Mouse (Mus musculus) midbrain, embryonic 12.5 days (tissue): ENCODE data around the gene Lypd6b. TPM values are rescaled to one million over a fixed set of nuclear protein-coding genes. Genes with fewer than 3 reads are reported as not detected.

Experiments
- ATAC-seq: fragments of 200-750 bp; cut with Nextera tagmentation; 2 replicates; pipeline ENCODE4 v1.8.0; 2017; ENCODE audit warnings: low read depth, moderate TSS enrichment, moderate library complexity; ENCODE audit not compliant: low FRiP score
- H3K27ac ChIP-seq: fragments of 300-500 bp; sonication (generic); replicated peaks from 2 replicates; pipeline ENCODE4 v1.5.1; 2016; ENCODE audit warnings: mild to moderate bottlenecking
- H3K27me3 ChIP-seq: fragments of 300-500 bp; sonication (generic); 2 replicates; pipeline ENCODE4 v1.6.1; 2016; ENCODE audit warnings: mild to moderate bottlenecking
- H3K36me3 ChIP-seq: fragments of 300-500 bp; sonication (generic); 2 replicates; pipeline ENCODE4 v1.6.1; 2016
- H3K4me1 ChIP-seq: fragments of 300-500 bp; sonication (generic); 2 replicates; pipeline ENCODE4 v1.6.1; 2016
- H3K4me2 ChIP-seq: fragments of 300-500 bp; sonication (generic); replicated peaks from 2 replicates; pipeline ENCODE4 v1.6.1; 2016; ENCODE audit warnings: mild to moderate bottlenecking, moderate library complexity
- H3K4me3 ChIP-seq: fragments of 300-500 bp; sonication (generic); 2 replicates; pipeline ENCODE4 v1.5.1; 2016; ENCODE audit warnings: mild to moderate bottlenecking
- H3K9ac ChIP-seq: fragments of 300-500 bp; sonication (generic); replicated peaks from 2 replicates; pipeline ENCODE4 v1.6.1; 2016; ENCODE audit warnings: mild to moderate bottlenecking, moderate library complexity
- H3K9me3 ChIP-seq: fragments of 300-500 bp; sonication (generic); 2 replicates; pipeline ENCODE4 v1.6.1; 2016; ENCODE audit warnings: mild to moderate bottlenecking
- WGBS: fragments of 180-500 bp; shearing (Covaris S2); methylation state at CpG from one replicate; pipeline ENCODE4 v1.1.7; 2016; 5-methylcytosine and 5-hydroxymethylcytosine counted together
- polyA plus RNA-seq: library from polyadenylated mRNA; unstranded; fragments of >200 nt; fragmentation: Nextera tagmentation; extraction: Ambion mirVana; gene quantifications from 2 replicates; pipeline ENCODE4 v1.2.1, GENCODE M21; 2016

Lypd6b gene
- polyA plus RNA-seq, 1 experiment from 2014 or later: 0.89 TPM

GRCm38 (mm10) chr2:49774180-49774579, 13.3 kb upstream of the Lypd6b start:
- peaks cover 37% of the 10 kb centered on the region for H3K36me3 ChIP-seq
- H3K4me1 ChIP-seq: 0 out of 2 replicates have a peak, but pooled peaks cover 5% of the 10 kb centered on the region
- no peaks in the 10 kb centered on the region for H3K9me3 ChIP-seq
- H3K4me3 ChIP-seq: no peak overlapping the region
- H3K9ac ChIP-seq: no peak overlapping the region
- no peak overlapping the region for H3K4me2 ChIP-seq
- no peaks in the 10 kb centered on the region for H3K27me3 ChIP-seq
- H3K27ac ChIP-seq: no peak overlapping the region
- ATAC-seq: no peak

- no peaks in the 10 kb centered on the region for H3K9me3 ChIP-seq
- H3K9ac ChIP-seq: no peak overlapping the region
- no peaks in the 10 kb centered on the region for H3K27me3 ChIP-seq
- no peak for ATAC-seq
- no peak overlapping the region for H3K4me3 ChIP-seq
- H3K27ac ChIP-seq: no peak overlapping the region
- peaks cover 27% of the 10 kb centered on the region; the same call in 1 of the 2 replicates for H3K36me3 ChIP-seq
- H3K4me2 ChIP-seq: no peak overlapping the region
- 0 out of 2 replicates have a peak, but pooled peaks cover 5% of the 10 kb centered on the region for H3K4me1 ChIP-seq
- 93% methylated on average over 4 of the region's 4 CpGs for WGBS
Measured at GRCm38 (mm10) chr2:49775187-49775586, 12.3 kb upstream of the Lypd6b start.

- H3K4me3 ChIP-seq: no peak overlapping the region
- H3K4me1 ChIP-seq: 0 out of 2 replicates have a peak, but pooled peaks cover 5% of the 10 kb centered on the region
- H3K27ac ChIP-seq: no peak overlapping the region
- H3K9me3 ChIP-seq: no peaks in the 10 kb centered on the region
- ATAC-seq: no peak
- peaks cover 21% of the 10 kb centered on the region; the same call in 1 of the 2 replicates for H3K36me3 ChIP-seq
- H3K27me3 ChIP-seq: no peaks in the 10 kb centered on the region
- H3K4me2 ChIP-seq: no peak overlapping the region
- no peak overlapping the region for H3K9ac ChIP-seq
Measured at GRCm38 (mm10) chr2:49775735-49776134, 11.8 kb upstream of the Lypd6b start.

- no peak for ATAC-seq
- Histone ChIP-seq H3K4me3 (no peak overlapping the region), H3K9ac (no peak overlapping the region), H3K27ac (no peak overlapping the region), H3K4me1 (0 out of 2 replicates have a peak, but pooled peaks cover 5% of the 10 kb centered on the region), H3K9me3 (no peaks in the 10 kb centered on the region), H3K4me2 (no peak overlapping the region), H3K36me3 (peaks cover 15% of the 10 kb centered on the region; the same call in 1 of the 2 replicates), H3K27me3 (no peaks in the 10 kb centered on the region)
- WGBS: 85% methylated on average over 4 of the region's 4 CpGs
Measured at GRCm38 (mm10) chr2:49776407-49776806, 11.1 kb upstream of the Lypd6b start.

GRCm38 (mm10) chr2:49788051-49788418, 547 bp downstream of the Lypd6b start:
- ATAC-seq: peak; percentile 54
- 2% methylated on average over 14 of the region's 14 CpGs for WGBS

GRCm38 (mm10) chr2:49788643-49789042, 1.2 kb downstream of the Lypd6b start:
- Histone ChIP-seq H3K4me1 (peaks cover 9% of the 10 kb centered on the region; the same call in 1 of the 2 replicates), H3K27ac (no peak overlapping the region), H3K27me3 (peaks cover 53% of the 10 kb centered on the region), H3K9me3 (no peaks in the 10 kb centered on the region), H3K4me2 (no peak overlapping the region), H3K9ac (no peak overlapping the region), H3K36me3 (no peaks in the 10 kb centered on the region), H3K4me3 (no peak overlapping the region)
- 22% methylated on average over 2 of the region's 3 CpGs for WGBS
- no peak for ATAC-seq

More at GRCm38 (mm10) chr2:49788051-49788418, 547 bp downstream of the Lypd6b start:
- Histone ChIP-seq H3K27me3 (peaks cover 53% of the 10 kb centered on the region), H3K4me1 (peaks cover 9% of the 10 kb centered on the region; the same call in 1 of the 2 replicates), H3K36me3 (no peaks in the 10 kb centered on the region), H3K9ac (peak overlapping the region; percentile 71), H3K27ac (no peak overlapping the region), H3K9me3 (no peaks in the 10 kb centered on the region), H3K4me3 (peak overlapping the region; percentile 70), H3K4me2 (peak overlapping the region; percentile 99)

- no peak for ATAC-seq
- 73% methylated on average over 6 of the region's 6 CpGs for WGBS
Measured at GRCm38 (mm10) chr2:49789078-49789477, 1.6 kb downstream of the Lypd6b start.

GRCm38 (mm10) chr2:49789504-49789903, 2.0 kb downstream of the Lypd6b start:
- Histone ChIP-seq H3K9ac (no peak overlapping the region), H3K27ac (no peak overlapping the region), H3K27me3 (peaks cover 53% of the 10 kb centered on the region), H3K36me3 (no peaks in the 10 kb centered on the region), H3K4me2 (no peak overlapping the region), H3K4me3 (no peak overlapping the region), H3K4me1 (peaks cover 9% of the 10 kb centered on the region; the same call in 1 of the 2 replicates), H3K9me3 (no peaks in the 10 kb centered on the region)
- ATAC-seq: no peak
- 90% methylated on average over 5 of the region's 5 CpGs for WGBS

More at GRCm38 (mm10) chr2:49789078-49789477, 1.6 kb downstream of the Lypd6b start:
- Histone ChIP-seq H3K4me1 (peaks cover 9% of the 10 kb centered on the region; the same call in 1 of the 2 replicates), H3K27ac (no peak overlapping the region), H3K9ac (no peak overlapping the region), H3K27me3 (peaks cover 53% of the 10 kb centered on the region), H3K36me3 (no peaks in the 10 kb centered on the region), H3K4me3 (no peak overlapping the region), H3K4me2 (no peak overlapping the region), H3K9me3 (no peaks in the 10 kb centered on the region)

- no peak overlapping the region for H3K9ac ChIP-seq
- H3K27ac ChIP-seq: no peak overlapping the region
- H3K27me3 ChIP-seq: no peaks in the 10 kb centered on the region
- H3K4me1 ChIP-seq: no peaks in the 10 kb centered on the region
- no peak overlapping the region for H3K4me2 ChIP-seq
- no peaks in the 10 kb centered on the region for H3K36me3 ChIP-seq
- H3K4me3 ChIP-seq: no peak overlapping the region
- WGBS: 61% methylated on average over 14 of the region's 14 CpGs
- no peak for ATAC-seq
- H3K9me3 ChIP-seq: no peaks in the 10 kb centered on the region
Measured at GRCm38 (mm10) chr2:49797444-49798143, 10.1 kb downstream of the Lypd6b start.

- no peak overlapping the region for H3K4me3 ChIP-seq
- no peak overlapping the region for H3K9ac ChIP-seq
- H3K27me3 ChIP-seq: no peaks in the 10 kb centered on the region
- no peaks in the 10 kb centered on the region for H3K36me3 ChIP-seq
- H3K4me1 ChIP-seq: no peaks in the 10 kb centered on the region
- WGBS: 80% methylated on average over 8 of the region's 8 CpGs
- H3K9me3 ChIP-seq: no peaks in the 10 kb centered on the region
- H3K27ac ChIP-seq: no peak overlapping the region
- no peak overlapping the region for H3K4me2 ChIP-seq
- ATAC-seq: no peak
Measured at GRCm38 (mm10) chr2:49804448-49804847, 17.0 kb downstream of the Lypd6b start.

GRCm38 (mm10) chr2:49805736-49806371, 18.4 kb downstream of the Lypd6b start:
- H3K4me3 ChIP-seq: no peak overlapping the region
- no peak for ATAC-seq
- H3K4me2 ChIP-seq: no peak overlapping the region
- H3K27me3 ChIP-seq: no peaks in the 10 kb centered on the region
- no peaks in the 10 kb centered on the region for H3K9me3 ChIP-seq
- no peak overlapping the region for H3K27ac ChIP-seq
- no peaks in the 10 kb centered on the region for H3K4me1 ChIP-seq
- H3K9ac ChIP-seq: no peak overlapping the region
- WGBS: 88% methylated on average over 11 of the region's 11 CpGs
- H3K36me3 ChIP-seq: no peaks in the 10 kb centered on the region

- no peak overlapping the region for H3K4me3 ChIP-seq
- no peak for ATAC-seq
- WGBS: 90% methylated on average over 6 of the region's 6 CpGs
- no peaks in the 10 kb centered on the region for H3K36me3 ChIP-seq
- no peak overlapping the region for H3K9ac ChIP-seq
- no peaks in the 10 kb centered on the region for H3K9me3 ChIP-seq
- H3K27me3 ChIP-seq: no peaks in the 10 kb centered on the region; the same call in 1 of the 2 replicates
- no peak overlapping the region for H3K27ac ChIP-seq
- H3K4me1 ChIP-seq: no peaks in the 10 kb centered on the region
- no peak overlapping the region for H3K4me2 ChIP-seq
Measured at GRCm38 (mm10) chr2:49809496-49809895, 22.0 kb downstream of the Lypd6b start.
